Mouse (Mus musculus): ENCODE results near the gene Cyb561d2. TPM values are rescaled to one million over a fixed set of nuclear protein-coding genes. Genes with fewer than 3 reads are reported as not detected.

Gene Cyb561d2
- polyA plus RNA-seq, 2 experiments, result 19.8 to 21.4 TPM

DNA sequence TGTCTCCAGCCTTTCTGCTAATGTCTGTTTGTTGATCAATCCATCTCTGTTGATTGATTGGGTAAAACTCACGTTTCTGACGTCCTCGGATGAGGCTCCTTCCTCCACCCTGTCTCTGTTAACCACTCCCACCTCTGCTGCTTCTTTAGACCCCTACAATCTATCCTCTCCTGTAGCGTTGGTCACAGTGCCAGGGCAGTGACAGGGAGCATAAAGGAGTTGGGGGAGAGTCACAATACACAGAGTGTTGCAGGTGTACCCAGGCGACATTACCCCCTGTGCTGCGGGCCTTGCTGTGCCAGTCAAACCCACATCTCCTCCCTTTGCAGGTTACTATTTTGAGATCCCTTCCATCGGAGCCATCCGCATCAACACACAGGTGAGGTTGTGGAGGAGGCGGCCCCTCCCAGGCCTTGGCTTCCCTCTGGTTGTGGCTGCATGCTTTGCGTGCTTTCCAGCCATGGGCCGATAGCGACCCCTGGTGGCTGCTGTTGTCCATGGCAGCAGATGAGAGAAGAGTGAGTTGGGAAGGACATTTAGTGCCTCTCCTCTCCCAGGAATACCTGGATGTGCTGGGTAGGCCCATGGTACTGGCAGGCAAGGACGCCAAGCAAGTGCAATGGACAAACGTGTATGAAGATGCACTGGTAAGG, 27.6 kb downstream of the Cyb561d2 start:
- TF ChIP-seq POLR2A (IDR thresholded peaks at IDR 0.05; ENCODE audit: borderline replicate concordance, extremely low read depth, insufficient read depth, insufficient read length), result no peak
- peak; percentile 47 for ATAC-seq (ENCODE audit: low FRiP score, low read depth)
- Histone ChIP-seq H3K36me3 (ENCODE audit: control insufficient read depth, insufficient read depth, low read length) (no peaks in the 10 kb centered on the region), H3K27ac (replicated peaks; ENCODE audit: low read depth, low read length) (no peak overlapping the region), H3K9ac (ENCODE audit: low read depth, low read length, severe bottlenecking) (no peak overlapping the region), H3K4me1 (ENCODE audit: control insufficient read depth, insufficient read depth, low read length) (0 out of 2 replicates have a peak, but pooled peaks cover 1% of the 10 kb centered on the region), H3K9me3 (ENCODE audit: control insufficient read depth, low read length) (no peaks in the 10 kb centered on the region), H3K4me2 (replicated peaks; ENCODE audit: low read depth, low read length, severe bottlenecking) (no peak overlapping the region), H3K27me3 (ENCODE audit: control insufficient read depth, insufficient read depth, low read length) (no peaks in the 10 kb centered on the region), H3K4me3 (replicated peaks; ENCODE audit: low read length) (no peak overlapping the region)
- WGBS, result 24% methylated on average over 14 of the region's 14 CpGs
- DNase-seq (ENCODE audit: low spot score), result peak; percentile 74

DNA sequence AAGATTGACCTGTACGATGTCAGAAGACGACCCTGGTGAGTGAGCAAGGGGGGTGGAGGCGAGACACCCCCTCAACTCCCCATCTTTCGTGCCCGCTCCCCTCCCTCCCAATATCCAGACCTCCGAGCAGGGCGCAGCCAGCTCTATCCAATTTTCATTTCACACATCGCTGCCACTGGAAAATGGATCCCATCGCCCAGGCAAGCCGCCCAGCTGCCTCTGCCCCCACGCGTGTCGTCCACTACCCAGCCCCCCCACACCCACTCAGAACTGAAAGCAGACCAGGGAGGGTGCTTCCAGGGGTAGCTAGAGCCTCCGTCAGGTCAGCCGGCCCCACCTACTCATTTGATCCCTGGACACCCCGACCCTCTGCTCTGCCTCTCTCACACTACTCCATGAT, 29.7 kb downstream of the Cyb561d2 start:
- no peaks in the 10 kb centered on the region for H3K36me3 ChIP-seq (ENCODE audit: control insufficient read depth, insufficient read depth, low read length)
- no peak overlapping the region for H3K9ac ChIP-seq (ENCODE audit: low read depth, low read length, severe bottlenecking)
- no peaks in the 10 kb centered on the region for H3K27me3 ChIP-seq (ENCODE audit: control insufficient read depth, insufficient read depth, low read length)
- DNase-seq (ENCODE audit: low spot score) (no peak), ATAC-seq (ENCODE audit: low FRiP score, low read depth) (no peak)
- no peaks in the 10 kb centered on the region for H3K9me3 ChIP-seq (ENCODE audit: control insufficient read depth, low read length)
- WGBS, result 82% methylated on average over 16 of the region's 16 CpGs
- TF ChIP-seq POLR2A (IDR thresholded peaks at IDR 0.05; ENCODE audit: borderline replicate concordance, extremely low read depth, insufficient read depth, insufficient read length), result no peak
- H3K4me1 ChIP-seq (ENCODE audit: control insufficient read depth, insufficient read depth, low read length), result peaks cover 11% of the 10 kb centered on the region; the same call in 1 of the 2 replicates
- no peak overlapping the region for H3K4me3 ChIP-seq (replicated peaks; ENCODE audit: low read length)
- no peak overlapping the region for H3K27ac ChIP-seq (replicated peaks; ENCODE audit: low read depth, low read length)
- no peak overlapping the region for H3K4me2 ChIP-seq (replicated peaks; ENCODE audit: low read depth, low read length, severe bottlenecking)

DNA sequence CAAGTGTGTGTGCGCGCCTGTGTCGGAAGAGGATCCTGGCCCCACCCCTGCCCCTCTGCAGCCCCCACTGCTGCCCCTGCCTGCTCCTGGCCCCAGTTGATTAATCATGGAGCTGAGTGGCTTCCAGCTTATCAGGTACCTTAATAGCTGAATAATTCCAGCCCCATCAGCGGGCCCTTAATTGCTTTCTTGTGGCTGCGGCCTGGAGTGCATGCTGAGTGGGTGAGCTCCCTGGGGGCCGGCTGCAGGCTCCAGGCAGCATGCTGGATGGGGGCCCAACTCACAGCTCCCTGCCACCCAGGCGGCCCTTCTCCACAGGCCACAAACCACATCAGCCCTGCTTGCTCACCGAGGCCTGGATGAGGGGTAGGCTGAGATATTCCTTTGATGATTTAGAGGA, 30.6 kb downstream of the Cyb561d2 start:
- ATAC-seq (ENCODE audit: low FRiP score, low read depth) (no peak), DNase-seq (ENCODE audit: low spot score) (no peak)
- H3K4me1 ChIP-seq (ENCODE audit: control insufficient read depth, insufficient read depth, low read length), result peaks cover 11% of the 10 kb centered on the region; the same call in 1 of the 2 replicates
- no peaks in the 10 kb centered on the region for H3K9me3 ChIP-seq (ENCODE audit: control insufficient read depth, low read length)
- H3K4me3 ChIP-seq (replicated peaks; ENCODE audit: low read length), result no peak overlapping the region
- H3K27ac ChIP-seq (replicated peaks; ENCODE audit: low read depth, low read length), result no peak overlapping the region
- no peak overlapping the region for H3K9ac ChIP-seq (ENCODE audit: low read depth, low read length, severe bottlenecking)
- H3K27me3 ChIP-seq (ENCODE audit: control insufficient read depth, insufficient read depth, low read length), result no peaks in the 10 kb centered on the region
- H3K36me3 ChIP-seq (ENCODE audit: control insufficient read depth, insufficient read depth, low read length), result no peaks in the 10 kb centered on the region
- H3K4me2 ChIP-seq (replicated peaks; ENCODE audit: low read depth, low read length, severe bottlenecking), result no peak overlapping the region
- TF ChIP-seq POLR2A (IDR thresholded peaks at IDR 0.05; ENCODE audit: borderline replicate concordance, extremely low read depth, insufficient read depth, insufficient read length), result no peak
- 51% methylated on average over 8 of the region's 8 CpGs for WGBS

DNA sequence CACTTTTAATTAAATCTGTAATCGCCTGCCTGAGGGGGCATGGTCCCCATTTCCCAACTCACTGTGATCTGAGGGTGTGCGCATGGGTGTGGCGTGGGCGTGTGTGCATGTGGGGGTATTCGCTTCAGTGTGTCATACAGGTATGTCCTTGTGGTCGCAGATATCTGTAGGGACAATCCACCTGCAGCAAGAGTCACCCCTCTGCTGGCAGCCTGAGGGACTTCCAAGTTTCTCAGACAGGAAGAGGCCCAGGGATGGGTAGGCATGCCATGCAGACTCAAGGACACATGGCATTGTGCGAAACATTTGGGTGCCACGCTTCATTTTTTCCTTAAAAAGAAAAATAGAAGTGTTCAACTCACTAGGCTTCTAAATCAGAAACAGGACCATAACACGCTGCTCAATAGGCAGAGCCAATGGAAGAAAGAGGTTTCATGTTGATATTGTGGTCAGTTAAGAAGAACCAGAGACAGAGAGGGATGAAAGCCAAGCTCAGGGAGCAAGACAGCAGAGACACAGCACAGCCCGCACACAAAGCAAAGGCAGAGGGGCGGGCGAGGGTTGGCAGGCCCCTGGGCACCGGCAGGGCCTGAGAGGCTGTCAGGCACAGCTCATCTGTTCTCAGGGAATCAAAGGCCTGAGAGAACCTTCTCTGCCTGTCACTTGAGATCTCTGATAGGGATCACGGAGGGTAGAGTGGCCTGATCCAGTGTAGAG, 31.5 kb downstream of the Cyb561d2 start:
- peaks cover 11% of the 10 kb centered on the region; the same call in 1 of the 2 replicates for H3K4me1 ChIP-seq (ENCODE audit: control insufficient read depth, insufficient read depth, low read length)
- H3K4me2 ChIP-seq (replicated peaks; ENCODE audit: low read depth, low read length, severe bottlenecking), result no peak overlapping the region
- H3K9ac ChIP-seq (ENCODE audit: low read depth, low read length, severe bottlenecking), result no peak overlapping the region
- no peak for ATAC-seq (ENCODE audit: low FRiP score, low read depth)
- no peaks in the 10 kb centered on the region for H3K9me3 ChIP-seq (ENCODE audit: control insufficient read depth, low read length)
- WGBS, result 76% methylated on average over 14 of the region's 14 CpGs
- DNase-seq (ENCODE audit: low spot score), result no peak
- no peaks in the 10 kb centered on the region for H3K36me3 ChIP-seq (ENCODE audit: control insufficient read depth, insufficient read depth, low read length)
- no peaks in the 10 kb centered on the region for H3K27me3 ChIP-seq (ENCODE audit: control insufficient read depth, insufficient read depth, low read length)
- H3K4me3 ChIP-seq (replicated peaks; ENCODE audit: low read length), result no peak overlapping the region
- no peak overlapping the region for H3K27ac ChIP-seq (replicated peaks; ENCODE audit: low read depth, low read length)
- TF ChIP-seq POLR2A (IDR thresholded peaks at IDR 0.05; ENCODE audit: borderline replicate concordance, extremely low read depth, insufficient read depth, insufficient read length), result no peak

DNA sequence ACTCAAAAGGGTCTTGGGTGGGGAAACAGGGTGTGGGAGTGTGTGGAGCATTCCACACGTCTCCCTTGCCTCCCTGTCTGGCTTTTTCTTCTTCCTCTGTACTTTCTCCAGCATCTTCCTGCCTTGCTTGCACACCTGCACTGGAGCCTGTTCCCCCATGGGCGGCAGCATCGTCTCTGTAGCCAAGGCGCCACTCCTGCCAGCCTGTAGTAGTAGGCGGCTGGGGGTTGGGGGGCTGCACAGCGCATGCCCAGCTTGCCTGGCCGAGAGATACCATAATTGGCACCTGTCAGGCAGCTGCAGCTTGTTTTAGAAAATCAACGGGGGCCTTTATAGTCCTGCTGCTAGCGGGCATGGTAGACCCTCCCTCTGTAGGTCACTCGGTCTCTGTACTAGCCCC, 33.7 kb downstream of the Cyb561d2 start:
- Histone ChIP-seq H3K9me3 (ENCODE audit: control insufficient read depth, low read length) (no peaks in the 10 kb centered on the region), H3K27me3 (ENCODE audit: control insufficient read depth, insufficient read depth, low read length) (no peaks in the 10 kb centered on the region; the same call in 1 of the 2 replicates), H3K4me2 (replicated peaks; ENCODE audit: low read depth, low read length, severe bottlenecking) (no peak overlapping the region), H3K27ac (replicated peaks; ENCODE audit: low read depth, low read length) (no peak overlapping the region), H3K4me1 (ENCODE audit: control insufficient read depth, insufficient read depth, low read length) (peaks cover 11% of the 10 kb centered on the region), H3K36me3 (ENCODE audit: control insufficient read depth, insufficient read depth, low read length) (no peaks in the 10 kb centered on the region), H3K9ac (ENCODE audit: low read depth, low read length, severe bottlenecking) (no peak overlapping the region), H3K4me3 (replicated peaks; ENCODE audit: low read length) (no peak overlapping the region)
- DNase-seq (ENCODE audit: low spot score) (no peak), ATAC-seq (ENCODE audit: low FRiP score, low read depth) (no peak)
- no peak for TF ChIP-seq POLR2A (IDR thresholded peaks at IDR 0.05; ENCODE audit: borderline replicate concordance, extremely low read depth, insufficient read depth, insufficient read length)
- WGBS, result 28% methylated on average over 10 of the region's 10 CpGs
